In the genomic region with DNA sequence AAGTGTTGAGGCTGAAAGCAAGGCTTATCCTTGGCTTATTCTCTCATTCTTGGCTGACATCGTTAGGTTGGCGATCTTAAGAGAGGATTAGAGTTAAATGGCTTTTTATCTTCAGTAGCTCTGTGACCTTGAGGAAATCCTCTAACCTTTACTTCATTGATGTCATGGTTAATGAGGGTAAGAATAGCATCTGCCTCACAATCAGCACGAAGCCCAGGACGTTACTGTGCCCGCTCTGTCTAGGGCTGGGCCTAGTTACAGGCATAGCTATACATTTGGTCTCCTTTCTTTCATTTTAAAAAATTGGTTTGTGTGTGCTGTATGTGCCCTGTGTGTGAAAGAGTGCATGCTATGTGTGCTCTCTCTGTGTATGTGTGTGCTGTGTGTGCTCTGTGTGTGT, we compare ENCODE assay signal across 14 mouse cellular contexts.
"Had no signal": no experiment of that assay in that cellular context is flagged by ENCODE, and none has a peak within 500 bp of the region (broad histone marks: within the 10 kb centered on the region; RNA-seq: fewer than 3 reads in every experiment).

No protein-coding gene starts in this region.

- H3K9ac ChIP-seq: limb, embryonic 15.5 days; liver, embryonic 12.5 days; lung, embryonic 14.5 days; midbrain, embryonic 15.5 days; neural tube, embryonic 13.5 days had no signal

- H3K36me3 ChIP-seq: limb, embryonic 15.5 days; liver, embryonic 12.5 days; midbrain, embryonic 10.5 days; midbrain, embryonic 15.5 days; neural tube, embryonic 13.5 days had no signal

- H3K9me3 ChIP-seq: limb, embryonic 15.5 days; liver, embryonic 12.5 days; midbrain, embryonic 10.5 days; midbrain, embryonic 15.5 days; neural tube, embryonic 13.5 days had no signal

- ATAC-seq: liver, embryonic 12.5 days; midbrain, embryonic 15.5 days had no signal

- H3K27ac ChIP-seq: kidney, postnatal 0 days; limb, embryonic 15.5 days; liver, embryonic 12.5 days; midbrain, embryonic 10.5 days; midbrain, embryonic 15.5 days; neural tube, embryonic 13.5 days; stomach, postnatal 0 days had no signal

- H3K4me3 ChIP-seq: limb, embryonic 15.5 days; liver, embryonic 12.5 days; midbrain, embryonic 10.5 days; midbrain, embryonic 15.5 days; neural tube, embryonic 13.5 days had no signal

- H3K4me2 ChIP-seq: limb, embryonic 15.5 days; liver, embryonic 12.5 days; lung, embryonic 14.5 days; midbrain, embryonic 15.5 days; neural tube, embryonic 13.5 days had no signal

- H3K4me1 ChIP-seq: limb, embryonic 15.5 days had no signal

- DNase-seq: kidney, postnatal 36 days; layer of hippocampus, adult 9-11 months; layer of hippocampus, postnatal 36 days; lung, embryonic 14.5 days; lung, postnatal 10 days; lung, postnatal 4 days; thymus, postnatal 4 days had no signal

- H3K27me3 ChIP-seq: limb, embryonic 15.5 days; liver, embryonic 12.5 days; midbrain, embryonic 15.5 days; neural tube, embryonic 13.5 days had no signal
